Mouse (Mus musculus) heart, adult 2 months (tissue): ENCODE data around the gene Gm15737. TPM values are rescaled to one million over a fixed set of nuclear protein-coding genes. Genes with fewer than 3 reads are reported as not detected.

Source experiments
- DNase-seq, 2 experiments: peaks; one replicate each; pipeline ENCODE4 v3.0.0; 2021
- H3K27ac ChIP-seq: fragments of 200-600 bp; 2 replicates; pipeline ENCODE4 v1.8.1; 2022
- H3K27me3 ChIP-seq: fragments of 200-500 bp; 2 replicates; pipeline ENCODE4 v1.6.1; 2012; ENCODE audit warnings: mild to moderate bottlenecking, low read length, inconsistent platforms, mixed read lengths; ENCODE audit not compliant: control insufficient read depth, insufficient read depth
- H3K36me3 ChIP-seq: fragments of 200-500 bp; 2 replicates; pipeline ENCODE4 v1.6.1; 2012; ENCODE audit warnings: low read length, inconsistent platforms; ENCODE audit not compliant: control insufficient read depth, insufficient read depth
- H3K4me1 ChIP-seq: fragments of 200-500 bp; 2 replicates; pipeline ENCODE4 v1.6.1; 2011; ENCODE audit warnings: low read length; ENCODE audit not compliant: control insufficient read depth, insufficient read depth
- H3K4me3 ChIP-seq: fragments of 200-600 bp; 2 replicates; pipeline ENCODE4 v1.8.1; 2022
- H3K79me2 ChIP-seq: fragments of 200-500 bp; replicated peaks from 2 replicates; pipeline ENCODE4 v1.6.1; 2012; ENCODE audit warnings: mild to moderate bottlenecking, inconsistent platforms, low read length, moderate library complexity, mixed read lengths; ENCODE audit not compliant: control insufficient read depth, insufficient read depth
- H3K9ac ChIP-seq: fragments of 200-500 bp; 2 replicates; pipeline ENCODE4 v1.6.1; 2012; ENCODE audit warnings: low read depth, mild to moderate bottlenecking, control low read depth, inconsistent platforms, low read length, mixed read lengths
- CTCF ChIP-seq: fragments of 200-600 bp; IDR thresholded peaks from 2 replicates; pipeline ENCODE4 v1.8.1; 2022; ENCODE audit warnings: antibody characterized with exemption, mild to moderate bottlenecking, moderate library complexity
- EP300 ChIP-seq: fragments of 200-500 bp; IDR thresholded peaks from 2 replicates; pipeline ENCODE4 v1.6.1; 2011; ENCODE audit warnings: low read depth, low read length, control low read depth; ENCODE audit not compliant: insufficient read depth
- POLR2A ChIP-seq: fragments of 200-500 bp; IDR thresholded peaks from 2 replicates; pipeline ENCODE4 v1.6.1; 2011; ENCODE audit warnings: mild to moderate bottlenecking, low read depth, low read length, control low read depth; ENCODE audit not compliant: insufficient read depth
- WGBS: fragments of 180-500 bp; shearing (Covaris S2); methylation state at CpG from one replicate; pipeline ENCODE4 v1.1.7; 2018; 5-methylcytosine and 5-hydroxymethylcytosine counted together
- intact Hi-C: fragments of 180-260 bp; cut with DNase I; formaldehyde crosslinking; loops from one replicate; pipeline ENCODE4 v1.15.1; 2025
- polyA plus RNA-seq: library from polyadenylated mRNA; depleted of rRNA; stranded (reverse); fragments of >200 nt; gene quantifications from 2 replicates; pipeline ENCODE4 v1.2.3, GENCODE M21; 2012
- total RNA-seq, 2 experiments: library from RNA; stranded (reverse); gene quantifications; 2 replicates each; pipeline ENCODE4 v1.2.3; 2021

Gm15737 gene
- total and polyA plus RNA-seq, 3 experiments = 0.12 to 0.52 (median 0.36) TPM

- Histone ChIP-seq H3K36me3 (peaks cover 13% of the 10 kb centered on the region), H3K27me3 (no peaks in the 10 kb centered on the region), H3K4me1 (peaks cover 6% of the 10 kb centered on the region), H3K27ac (peak overlapping the region; percentile 40; the same call in 1 of the 2 replicates), H3K79me2 (no peaks in the 10 kb centered on the region; the same call in 1 of the 2 replicates), H3K4me3 (no peak overlapping the region), H3K9ac (no peak overlapping the region)
- TF ChIP-seq POLR2A (no peak), EP300 (peak; percentile 94), CTCF (no peak)
- 61% methylated on average over 9 of the region's 9 CpGs for WGBS
- peak in 1 of 2 experiments; percentile 39 for DNase-seq
- intact Hi-C loops = no loop called here
Measured at GRCm38 (mm10) chr6:92862599-92862998, 6.6 kb upstream of the Gm15737 start.

- peak overlapping the region; percentile 91 for H3K27ac ChIP-seq
- peak; percentile 64 for DNase-seq
- H3K9ac ChIP-seq = peak overlapping the region; percentile 59
- no peaks in the 10 kb centered on the region; the same call in 1 of the 2 replicates for H3K79me2 ChIP-seq
- H3K27me3 ChIP-seq = no peaks in the 10 kb centered on the region
- WGBS = 44% methylated on average over 16 of the region's 16 CpGs
- peak overlapping the region; percentile 30 for H3K4me3 ChIP-seq
- H3K36me3 ChIP-seq = peaks cover 24% of the 10 kb centered on the region
- H3K4me1 ChIP-seq = peaks cover 11% of the 10 kb centered on the region
- intact Hi-C loops = loop anchor here (1.0 to 5.0 kb wide), 2 partner anchors 19 to 82 kb away; no protein-coding TSS in a partner anchor
- no peak for TF ChIP-seq POLR2A
Measured at GRCm38 (mm10) chr6:92869582-92870219, 544 bp downstream of the Gm15737 start.

- Histone ChIP-seq H3K4me3 (no peak overlapping the region), H3K36me3 (peaks cover 35% of the 10 kb centered on the region), H3K27me3 (no peaks in the 10 kb centered on the region), H3K27ac (no peak overlapping the region), H3K4me1 (peaks cover 19% of the 10 kb centered on the region), H3K79me2 (no peaks in the 10 kb centered on the region), H3K9ac (no peak overlapping the region)
- no peak for DNase-seq
- TF ChIP-seq POLR2A = no peak
- no peak for TF ChIP-seq EP300
- no peak for TF ChIP-seq CTCF
- intact Hi-C loops = no loop called here
- 57% methylated on average over 4 of the region's 4 CpGs for WGBS
Measured at GRCm38 (mm10) chr6:92871813-92872212, 2.7 kb downstream of the Gm15737 start.

GRCm38 (mm10) chr6:92872766-92873165 lies 3.6 kb downstream of the Gm15737 start:
- Histone ChIP-seq H3K36me3 (peaks cover 33% of the 10 kb centered on the region), H3K4me1 (peaks cover 20% of the 10 kb centered on the region), H3K27ac (no peak overlapping the region), H3K79me2 (no peaks in the 10 kb centered on the region), H3K4me3 (no peak overlapping the region), H3K27me3 (no peaks in the 10 kb centered on the region), H3K9ac (no peak overlapping the region)
- no peak for DNase-seq
- TF ChIP-seq EP300 = no peak
- no peak for TF ChIP-seq CTCF
- TF ChIP-seq POLR2A = no peak
- 90% methylated on average over 10 of the region's 10 CpGs for whole genome bisulfite sequencing
- intact Hi-C loops = no loop called here

- Histone ChIP-seq H3K4me3 (no peak overlapping the region), H3K36me3 (peaks cover 27% of the 10 kb centered on the region), H3K79me2 (no peaks in the 10 kb centered on the region), H3K9ac (no peak overlapping the region), H3K27ac (peak overlapping the region; percentile 68), H3K27me3 (no peaks in the 10 kb centered on the region), H3K4me1 (peaks cover 17% of the 10 kb centered on the region)
- 6% methylated on average over 5 of the region's 5 CpGs for WGBS
- TF ChIP-seq EP300 (peak; percentile 98), POLR2A (peak; percentile 63; the same call in 1 of the 2 replicates), CTCF (no peak)
- intact Hi-C loops = loop anchor here (2.0 to 5.0 kb wide), 4 partner anchors 66 to 666 kb away; no protein-coding TSS in a partner anchor
- peak; percentile 38 to 67 for DNase-seq
Measured at GRCm38 (mm10) chr6:92874854-92875253, 5.7 kb downstream of the Gm15737 start.

GRCm38 (mm10) chr6:92875340-92875739 lies 6.2 kb downstream of the Gm15737 start:
- peaks cover 27% of the 10 kb centered on the region for H3K36me3 ChIP-seq
- H3K9ac ChIP-seq = no peak overlapping the region
- H3K27me3 ChIP-seq = no peaks in the 10 kb centered on the region
- TF ChIP-seq CTCF (no peak), POLR2A (no peak), EP300 (no peak)
- intact Hi-C loops = loop anchor here (2.0 to 5.0 kb wide), 4 partner anchors 65 to 665 kb away; no protein-coding TSS in a partner anchor
- peaks cover 13% of the 10 kb centered on the region for H3K4me1 ChIP-seq
- H3K79me2 ChIP-seq = no peaks in the 10 kb centered on the region
- H3K4me3 ChIP-seq = no peak overlapping the region
- 63% methylated on average over 2 of the region's 2 CpGs for WGBS
- DNase-seq = no peak
- H3K27ac ChIP-seq = peak overlapping the region; percentile 68
